Mouse (Mus musculus) spleen, postnatal 36 days (tissue): Measurements from ENCODE around the gene Polr3f.

Experiments used
- DNase-seq, 2 experiments: peaks; one replicate each; pipeline ENCODE4 v3.0.0; 2022; ENCODE audit warnings: low spot score in 2 of 2, mixed read lengths in 1 of 2

Gene Polr3f

DNA sequence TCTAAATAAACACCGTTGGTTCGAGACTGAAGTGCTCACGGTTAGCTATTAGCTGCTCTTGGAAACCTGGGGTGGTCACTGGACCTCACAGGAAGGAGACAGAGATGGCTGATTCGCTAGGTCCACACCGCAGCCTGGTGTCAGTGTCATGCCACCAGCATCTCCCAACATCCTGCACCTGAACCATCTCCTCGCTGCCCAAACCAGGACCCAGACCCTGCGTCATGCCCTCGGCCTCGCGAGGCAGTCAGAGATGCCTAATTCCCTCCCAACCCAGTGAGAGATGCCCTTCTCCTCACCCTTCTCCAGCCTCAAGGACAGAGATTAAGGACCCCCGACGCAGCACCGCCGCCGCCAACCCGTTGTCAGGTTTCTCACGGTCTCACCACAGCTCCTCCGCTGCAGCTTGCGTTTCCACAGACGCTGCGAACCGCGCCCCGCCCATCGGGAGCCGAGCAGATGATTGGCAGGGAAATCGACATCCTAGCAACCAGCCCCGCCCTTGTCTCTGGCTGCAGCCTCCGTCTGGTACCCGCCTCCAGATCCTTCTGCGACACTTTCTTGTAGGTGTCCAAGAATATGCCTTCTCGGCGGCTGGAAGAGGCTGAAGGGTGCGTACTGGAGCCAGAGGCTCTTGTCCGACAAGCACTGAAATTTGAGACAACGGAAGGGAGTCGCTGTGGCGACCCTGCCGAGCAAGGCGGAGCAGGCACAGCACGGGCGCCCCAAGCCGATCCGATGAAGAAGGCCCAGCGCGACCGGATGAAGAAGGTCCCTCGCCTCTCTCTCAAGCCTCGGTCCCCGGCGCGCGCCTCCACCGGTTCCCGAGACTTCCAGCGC is at the start of gene Polr3f, which contains the start of gene Dzank1:
Gene Polr3f, plus strand, starts transcription at position 738 of the 840 bp plus-strand sequence.
Gene Dzank1, minus strand, starts transcription at position 434 of the 840 bp plus-strand sequence.
- DNase-seq, result peak; percentile 96

DNA sequence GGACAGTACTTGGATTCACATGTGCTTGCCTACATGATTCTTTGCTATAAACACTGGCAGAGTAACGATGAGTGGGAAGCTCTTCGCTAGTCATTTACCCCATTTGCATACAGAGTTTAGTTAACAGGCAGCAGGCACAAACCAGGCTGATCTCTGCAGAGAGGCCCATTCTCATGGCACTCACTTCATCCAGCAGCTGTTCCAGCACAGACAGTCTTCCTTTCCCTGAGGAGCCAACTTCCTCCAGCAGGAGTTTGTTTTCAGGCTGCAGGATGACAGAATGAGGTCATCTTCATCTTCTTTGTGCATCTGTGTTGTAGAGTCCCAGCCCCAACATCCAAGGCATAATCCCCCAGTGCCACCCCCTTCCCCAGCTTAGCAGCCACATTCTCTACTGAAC is 48.1 kb upstream of the Polr3f start:
- DNase-seq, result no peak

GRCm38 (mm10) chr2:144484084-144484483 is 43.4 kb upstream of the Polr3f start:
- DNase-seq, result no peak

GRCm38 (mm10) chr2:144485439-144485838 is 42.1 kb upstream of the Polr3f start:
- DNase-seq, result no peak

- no peak for DNase-seq
Observed at GRCm38 (mm10) chr2:144487476-144487875, 40.0 kb upstream of the Polr3f start.

- DNase-seq, result no peak
Observed at GRCm38 (mm10) chr2:144489342-144489741, 38.2 kb upstream of the Polr3f start.

DNA sequence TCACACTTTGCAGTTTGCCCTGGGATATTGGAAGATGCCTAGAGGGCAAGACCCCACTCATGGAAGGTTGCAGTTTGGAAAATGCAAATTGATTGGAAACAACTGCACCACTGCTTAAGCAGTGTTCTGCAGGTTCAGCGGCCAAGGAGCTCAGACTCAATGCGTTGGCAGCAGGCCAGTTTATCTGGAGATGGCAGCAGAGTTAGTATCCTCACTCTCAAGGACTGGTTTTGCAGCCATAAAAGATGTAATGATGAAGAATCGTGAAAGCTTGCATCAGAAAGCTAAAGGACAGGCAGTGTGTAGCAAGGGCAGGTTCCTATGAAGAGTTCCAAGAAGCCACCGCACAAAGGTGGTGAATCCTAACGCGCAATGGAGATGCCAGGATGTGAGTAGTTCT is 25.4 kb upstream of the Polr3f start:
- no peak for DNase-seq

DNA sequence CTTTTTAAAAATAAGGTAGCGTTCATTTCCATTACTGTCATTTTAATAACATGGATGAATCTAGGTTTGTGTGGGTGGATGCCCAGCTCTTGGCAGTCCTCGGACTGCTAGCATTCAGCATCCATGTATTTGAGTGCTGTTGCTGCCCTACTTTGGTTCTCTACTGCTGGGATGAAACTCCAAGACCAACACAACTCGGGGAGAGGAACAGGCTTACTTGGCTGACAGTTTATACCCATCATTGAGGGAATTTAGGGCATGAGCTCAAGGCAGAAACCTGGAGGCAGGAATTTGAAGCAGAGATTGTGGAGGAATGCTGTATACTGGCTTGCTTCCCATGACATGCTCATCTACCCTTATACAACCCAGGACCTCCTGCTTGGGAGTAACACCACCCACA is 12.9 kb upstream of the Polr3f start:
- no peak for DNase-seq

DNA sequence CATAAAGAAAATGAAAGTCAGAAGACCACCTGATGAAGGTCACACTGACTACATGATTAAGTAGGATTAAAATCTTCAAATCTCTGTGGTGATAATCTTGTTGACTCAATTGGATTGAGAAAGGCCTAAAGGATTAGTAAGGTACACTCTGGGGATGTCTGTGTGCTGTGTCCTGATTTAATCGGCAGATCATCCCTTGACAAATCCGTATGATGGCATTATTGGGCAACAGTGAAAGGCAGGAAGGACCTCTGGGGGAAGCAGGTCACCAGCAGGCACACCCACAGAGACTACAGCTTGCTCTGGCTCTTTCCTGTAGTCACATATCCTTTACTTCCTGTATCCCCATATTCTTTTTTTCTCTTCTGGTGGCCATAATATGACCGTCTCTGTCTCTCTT is 7.7 kb upstream of the Polr3f start:
- no peak for DNase-seq

GRCm38 (mm10) chr2:144525856-144526255 is 1.7 kb upstream of the Polr3f start:
- DNase-seq, result no peak

GRCm38 (mm10) chr2:144527821-144528174 is 280 bp downstream of the Polr3f start:
- no peak for DNase-seq

GRCm38 (mm10) chr2:144537123-144537522 is 9.6 kb downstream of the Polr3f start:
- DNase-seq, result no peak

DNA sequence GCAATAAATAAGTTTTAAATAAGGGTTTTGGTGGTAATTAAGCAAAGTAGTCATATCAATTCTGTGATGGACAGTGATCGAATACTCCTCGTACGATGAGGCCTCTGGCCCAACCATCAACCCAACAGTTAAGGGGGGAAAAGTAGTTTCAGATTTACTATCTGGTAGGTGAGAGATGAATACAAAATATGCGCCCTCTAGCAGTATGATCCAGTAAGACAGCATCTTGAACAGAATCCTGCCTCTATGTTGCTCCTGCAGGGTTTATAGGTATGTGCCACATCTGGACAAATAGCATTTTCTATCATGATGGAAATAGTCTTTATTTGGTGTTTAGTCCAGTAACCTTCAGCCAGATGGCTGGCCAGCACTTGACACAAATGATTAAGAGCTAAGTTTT is 13.7 kb downstream of the Polr3f start:
- DNase-seq, result no peak

- no peak for DNase-seq
Observed at GRCm38 (mm10) chr2:144543670-144544069, 16.2 kb downstream of the Polr3f start.

DNA sequence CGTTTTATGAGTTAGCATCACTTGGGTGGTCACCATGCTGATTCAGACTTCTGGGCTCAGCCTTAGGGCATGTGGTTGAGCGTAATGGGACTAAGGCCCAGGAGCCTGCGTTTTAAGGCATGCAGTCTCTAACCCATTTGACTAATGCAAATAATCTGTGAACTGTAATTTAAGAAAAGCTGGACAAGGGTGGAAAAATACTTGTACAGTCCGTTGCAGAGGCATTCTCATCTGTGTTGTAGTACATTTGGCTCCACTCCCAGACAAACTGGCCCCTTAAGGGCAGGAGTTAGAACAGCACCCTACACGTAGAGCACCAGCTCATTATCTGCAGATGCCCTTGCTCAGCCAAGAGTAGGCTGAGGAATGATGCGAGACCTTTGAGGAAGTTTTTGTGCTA is 17.1 kb downstream of the Polr3f start:
- DNase-seq, result no peak

- no peak for DNase-seq
Observed at GRCm38 (mm10) chr2:144545061-144545460, 17.5 kb downstream of the Polr3f start.

DNA sequence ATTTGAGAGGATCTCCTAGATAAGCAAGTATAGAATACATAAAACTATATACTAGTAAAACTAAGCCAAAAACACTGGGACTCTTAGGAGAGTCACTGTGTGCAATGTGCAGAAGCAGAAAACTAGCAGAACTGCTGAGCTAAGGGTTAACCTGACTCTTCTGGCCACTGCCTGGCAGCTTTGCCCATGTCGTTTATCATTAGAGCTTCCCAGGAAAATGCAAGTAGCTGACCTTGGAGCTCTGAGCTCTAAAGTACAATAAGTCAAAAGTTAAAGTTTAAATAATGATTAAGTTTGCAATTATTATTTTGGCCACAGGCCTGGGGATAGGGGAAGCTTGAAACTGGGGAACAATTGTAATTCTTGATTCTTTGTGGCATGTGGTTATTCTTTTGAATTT is 18.0 kb downstream of the Polr3f start:
- no peak for DNase-seq

DNA sequence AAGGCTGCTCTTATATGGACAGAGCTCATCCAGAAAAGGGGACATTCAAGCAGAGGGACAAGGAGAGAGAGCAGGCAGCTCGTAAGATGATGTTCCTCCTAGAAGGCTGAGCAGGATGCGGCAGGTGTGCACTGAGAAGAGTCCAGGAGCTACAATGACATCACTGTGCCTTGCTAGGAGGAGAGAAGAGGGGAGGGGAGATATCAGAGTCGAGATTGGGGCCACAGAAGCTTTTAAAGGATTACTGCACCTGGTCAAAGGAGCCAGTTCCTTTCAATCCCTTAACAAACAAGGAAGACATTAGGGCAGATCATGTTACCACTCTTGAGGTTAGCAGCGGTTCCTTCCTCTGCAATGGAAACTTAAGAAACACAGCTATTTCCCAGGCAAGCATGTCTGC is 20.0 kb downstream of the Polr3f start:
- DNase-seq, result no peak

GRCm38 (mm10) chr2:144550529-144550928 is 23.0 kb downstream of the Polr3f start, which contains the start of gene Rbbp9:
Gene Rbbp9, minus strand, starts transcription at chr2:144550869.
- DNase-seq, result peak; percentile 34 to 38

GRCm38 (mm10) chr2:144553905-144554304 is 26.4 kb downstream of the Polr3f start:
- DNase-seq, result no peak

DNA sequence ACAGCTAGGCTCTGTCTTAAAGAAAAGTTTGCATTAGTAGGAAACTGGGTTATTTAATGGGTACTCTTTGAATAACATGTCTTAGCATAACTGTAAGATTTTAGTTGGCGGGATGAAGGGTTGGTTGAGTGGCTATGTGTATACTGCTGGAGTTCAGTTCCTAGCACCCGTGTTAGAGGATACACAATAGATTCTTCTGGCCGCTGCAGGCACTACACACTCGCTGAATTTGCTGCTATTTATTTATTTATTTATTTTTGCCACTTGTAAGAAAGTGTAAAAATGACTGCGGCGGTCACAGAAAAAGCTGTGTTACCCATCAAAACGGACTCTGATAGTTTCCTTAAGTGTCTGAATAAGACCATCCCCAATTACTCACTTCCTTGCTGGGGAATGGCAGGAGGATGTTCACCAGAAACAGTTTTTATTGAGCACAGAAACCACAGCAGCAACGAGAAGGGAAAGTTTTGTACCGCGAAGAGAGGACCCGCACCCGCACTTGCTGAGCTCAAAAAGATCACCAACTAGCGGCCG is 27.8 kb downstream of the Polr3f start:
- DNase-seq, result no peak

DNA sequence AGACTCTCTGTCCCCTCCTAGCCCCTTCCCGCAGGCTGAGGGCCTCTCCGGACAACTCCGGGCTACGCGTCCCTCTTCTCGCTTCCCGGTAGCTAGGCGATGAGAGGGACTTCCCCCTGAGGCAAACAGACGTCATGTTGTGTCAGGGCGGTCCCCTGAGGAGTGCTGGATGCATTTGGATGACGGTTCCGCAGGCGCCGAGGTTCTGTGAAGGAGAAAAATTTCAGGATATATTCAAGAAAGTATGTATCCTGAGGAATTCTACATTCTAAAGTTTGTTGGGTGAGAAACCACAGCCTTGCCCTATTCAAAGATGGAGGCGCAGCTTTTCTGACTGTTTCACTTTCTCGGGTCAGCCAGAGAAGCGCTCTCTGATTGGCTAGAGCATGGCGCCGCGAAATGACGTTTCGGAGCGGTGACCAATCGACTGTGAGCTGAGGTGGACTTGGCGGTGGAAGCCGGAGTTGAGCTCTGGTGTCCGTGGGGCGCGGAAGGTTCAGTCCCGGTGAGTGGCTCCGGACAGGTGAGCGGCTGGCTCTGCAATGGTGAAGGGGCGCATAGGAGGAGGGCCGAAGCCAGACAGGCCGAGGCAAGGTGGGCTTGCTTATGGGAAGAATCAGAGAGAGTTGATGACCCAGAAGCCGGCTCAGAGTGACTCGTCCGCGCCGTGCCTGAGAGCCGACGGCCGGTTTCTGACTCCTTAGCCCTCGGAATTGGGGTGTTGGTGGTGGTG is 28.5 kb downstream of the Polr3f start, which contains the start of gene Sec23b:
Gene Sec23b, plus strand, starts transcription at position 410 of the 733 bp plus-strand sequence.
- peak; percentile 95 for DNase-seq

DNA sequence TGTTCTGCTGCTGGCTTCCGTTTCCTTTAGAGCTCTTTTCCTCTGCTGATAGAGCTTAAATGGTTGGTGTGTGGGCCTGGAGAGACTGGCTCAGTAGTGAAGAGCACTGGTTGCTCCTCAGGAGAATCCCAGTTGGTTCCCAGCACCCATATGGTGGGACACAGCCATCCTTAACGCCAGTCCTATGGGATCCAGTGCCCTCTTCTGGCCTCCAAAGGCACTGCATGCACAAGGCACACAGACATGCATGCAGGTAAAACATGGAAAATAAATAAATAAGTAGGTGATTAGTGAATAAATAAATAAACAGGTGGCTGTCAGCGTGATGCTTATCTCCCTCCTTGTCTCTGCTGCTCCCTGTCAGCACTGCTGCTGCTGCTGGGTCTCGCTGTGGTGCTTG is 61.2 kb downstream of the Polr3f start:
- no peak for DNase-seq
